Mouse (Mus musculus) midbrain, embryonic 16.5 days (tissue): ENCODE data around the gene Sertad2. TPM values are rescaled to one million over a fixed set of nuclear protein-coding genes. Genes with fewer than 3 reads are reported as not detected.

ENCODE experiments used
- ATAC-seq: fragments of 200-750 bp; cut with Nextera tagmentation; 2 replicates; pipeline ENCODE4 v1.8.0; 2017; ENCODE audit warnings: moderate TSS enrichment
- H3K27ac ChIP-seq: fragments of 300-500 bp; sonication (generic); 2 replicates; pipeline ENCODE4 v1.5.1; 2014; ENCODE audit warnings: mild to moderate bottlenecking, low read length, mixed read lengths
- H3K27me3 ChIP-seq: fragments of 300-500 bp; sonication (generic); 2 replicates; pipeline ENCODE4 v1.6.1; 2014; ENCODE audit warnings: low read depth, low read length, mixed read lengths; ENCODE audit not compliant: control insufficient read depth, insufficient read depth
- H3K36me3 ChIP-seq: fragments of 300-500 bp; sonication (generic); 2 replicates; pipeline ENCODE4 v1.6.1; 2014; ENCODE audit warnings: mild to moderate bottlenecking, low read length, moderate library complexity, mixed read lengths; ENCODE audit not compliant: control insufficient read depth, insufficient read depth
- H3K4me1 ChIP-seq: fragments of 300-500 bp; sonication (generic); 2 replicates; pipeline ENCODE4 v1.6.1; 2014; ENCODE audit warnings: mild to moderate bottlenecking, low read length, mixed read lengths; ENCODE audit not compliant: control insufficient read depth, insufficient read depth
- H3K4me2 ChIP-seq: fragments of 300-500 bp; sonication (generic); 2 replicates; pipeline ENCODE4 v1.6.1; 2014; ENCODE audit warnings: mild to moderate bottlenecking, low read length, mixed read lengths
- H3K4me3 ChIP-seq: fragments of 300-500 bp; sonication (generic); 2 replicates; pipeline ENCODE4 v1.5.1; 2014; ENCODE audit warnings: low read depth, mild to moderate bottlenecking, low read length, moderate library complexity, mixed read lengths
- H3K9ac ChIP-seq: fragments of 300-500 bp; sonication (generic); 2 replicates; pipeline ENCODE4 v1.6.1; 2014; ENCODE audit warnings: low read depth, low read length, mixed read lengths
- H3K9me3 ChIP-seq: fragments of 300-500 bp; sonication (generic); replicated peaks from 2 replicates; pipeline ENCODE4 v1.6.1; 2014; ENCODE audit warnings: mild to moderate bottlenecking, low read length, mixed read lengths; ENCODE audit not compliant: control insufficient read depth, poor library complexity, severe bottlenecking
- WGBS: fragments of 180-500 bp; shearing (Covaris S2); extraction: QIAGEN DNeasy Blood & Tissue Kit; methylation state at CpG from one replicate; pipeline ENCODE4 v1.1.7; 2014; 5-methylcytosine and 5-hydroxymethylcytosine counted together
- polyA plus RNA-seq: library from polyadenylated mRNA; unstranded; fragments of >200 nt; fragmentation: Nextera tagmentation; extraction: Ambion mirVana; gene quantifications from 2 replicates; pipeline ENCODE4 v1.2.1, GENCODE M21; 2015

The Sertad2 gene
- polyA plus RNA-seq, 1 experiment from 2014 or later: 24.6 TPM

GRCm38 (mm10) chr11:20634543-20634942 is 91.5 kb downstream of the Sertad2 start:
- H3K4me3 ChIP-seq: no peak overlapping the region
- ATAC-seq: no peak
- H3K4me1 ChIP-seq: peaks cover 21% of the 10 kb centered on the region
- H3K27ac ChIP-seq: no peak overlapping the region
- WGBS: 78% methylated on average over 1 of the region's 1 CpGs
- H3K4me2 ChIP-seq: no peak overlapping the region
- H3K9me3 ChIP-seq: no peaks in the 10 kb centered on the region
- H3K36me3 ChIP-seq: no peaks in the 10 kb centered on the region
- no peaks in the 10 kb centered on the region for H3K27me3 ChIP-seq
- no peak overlapping the region for H3K9ac ChIP-seq

- H3K9ac ChIP-seq: 0 out of 2 replicates have a peak overlapping the region, but pooled peaks have one; percentile 44
- H3K27me3 ChIP-seq: no peaks in the 10 kb centered on the region
- peaks cover 30% of the 10 kb centered on the region for H3K4me1 ChIP-seq
- 29% methylated on average over 6 of the region's 6 CpGs for WGBS
- H3K4me3 ChIP-seq: no peak overlapping the region
- ATAC-seq: no peak
- H3K27ac ChIP-seq: no peak overlapping the region
- H3K4me2 ChIP-seq: no peak overlapping the region
- no peaks in the 10 kb centered on the region for H3K9me3 ChIP-seq
- H3K36me3 ChIP-seq: no peaks in the 10 kb centered on the region
Measured at GRCm38 (mm10) chr11:20635646-20636045, 92.6 kb downstream of the Sertad2 start.

- no peaks in the 10 kb centered on the region for H3K9me3 ChIP-seq
- no peak for ATAC-seq
- no peak overlapping the region for H3K4me3 ChIP-seq
- no peak overlapping the region for H3K4me2 ChIP-seq
- H3K9ac ChIP-seq: no peak overlapping the region
- peaks cover 30% of the 10 kb centered on the region for H3K4me1 ChIP-seq
- no peaks in the 10 kb centered on the region for H3K36me3 ChIP-seq
- no peaks in the 10 kb centered on the region for H3K27me3 ChIP-seq
- H3K27ac ChIP-seq: no peak overlapping the region
- WGBS: 63% methylated on average over 4 of the region's 4 CpGs
Measured at GRCm38 (mm10) chr11:20636114-20636513, 93.1 kb downstream of the Sertad2 start.

GRCm38 (mm10) chr11:20637060-20637459 is 94.0 kb downstream of the Sertad2 start:
- Histone ChIP-seq H3K27ac (no peak overlapping the region), H3K36me3 (no peaks in the 10 kb centered on the region), H3K9me3 (no peaks in the 10 kb centered on the region), H3K4me2 (no peak overlapping the region), H3K27me3 (no peaks in the 10 kb centered on the region), H3K4me1 (peaks cover 30% of the 10 kb centered on the region), H3K9ac (no peak overlapping the region), H3K4me3 (no peak overlapping the region)
- ATAC-seq: no peak

DNA sequence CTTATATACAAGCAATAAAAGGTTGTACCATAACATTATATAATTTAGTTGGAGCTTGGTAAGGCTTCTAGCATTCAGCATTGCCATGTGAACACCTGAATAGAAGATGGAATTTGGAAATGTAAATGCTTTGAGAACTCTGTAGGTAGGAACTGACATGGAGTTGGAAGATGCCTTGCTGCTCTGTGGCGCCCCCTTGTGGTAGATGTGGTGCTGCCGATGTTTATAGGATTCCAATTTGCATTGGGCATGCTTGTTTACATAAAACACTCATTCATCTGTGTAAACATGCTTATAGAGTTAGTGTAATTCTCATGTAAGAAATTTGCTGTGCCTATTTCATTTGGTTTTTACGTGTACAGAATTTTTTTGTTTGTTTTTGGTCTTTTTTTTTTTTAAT is 95.8 kb downstream of the Sertad2 start:
- H3K9me3 ChIP-seq: no peaks in the 10 kb centered on the region
- H3K4me3 ChIP-seq: no peak overlapping the region
- peaks cover 19% of the 10 kb centered on the region for H3K4me1 ChIP-seq
- no peaks in the 10 kb centered on the region for H3K27me3 ChIP-seq
- H3K27ac ChIP-seq: no peak overlapping the region
- H3K36me3 ChIP-seq: no peaks in the 10 kb centered on the region
- H3K4me2 ChIP-seq: no peak overlapping the region
- 32% methylated on average over 3 of the region's 3 CpGs for WGBS
- no peak for ATAC-seq
- H3K9ac ChIP-seq: no peak overlapping the region

DNA sequence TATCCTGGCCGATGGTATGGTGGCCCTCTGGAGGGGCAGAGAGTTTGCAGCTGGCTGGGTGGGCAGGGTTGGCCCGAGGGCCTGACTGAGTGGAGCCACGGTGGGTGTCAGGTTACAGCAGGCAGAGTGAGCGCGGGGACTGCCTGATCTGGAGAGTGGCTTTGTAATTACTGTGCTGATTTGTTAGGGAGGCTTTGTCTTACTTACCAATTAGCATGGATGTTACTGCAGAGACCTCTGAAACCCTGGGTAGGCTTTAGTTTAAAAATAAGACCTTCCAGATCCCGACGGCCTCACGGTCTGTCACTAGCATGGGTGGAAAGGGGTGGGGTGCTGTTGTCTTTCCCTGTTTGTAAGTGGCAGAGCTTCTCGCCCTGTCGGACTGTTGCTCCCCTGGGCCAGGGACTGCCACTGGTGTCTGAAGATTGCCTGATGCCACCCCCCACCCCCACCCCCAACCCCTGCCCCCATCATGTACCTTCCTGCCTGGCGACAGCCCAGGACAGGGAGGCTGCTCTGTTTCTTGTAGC is 96.9 kb downstream of the Sertad2 start:
- Histone ChIP-seq H3K36me3 (no peaks in the 10 kb centered on the region), H3K4me3 (no peak overlapping the region), H3K9ac (peak overlapping the region; percentile 33), H3K4me2 (peak overlapping the region; percentile 25), H3K4me1 (peaks cover 14% of the 10 kb centered on the region), H3K9me3 (no peaks in the 10 kb centered on the region), H3K27ac (no peak overlapping the region; the same call in 1 of the 2 replicates), H3K27me3 (no peaks in the 10 kb centered on the region)
- WGBS: 5% methylated on average over 11 of the region's 11 CpGs
- peak; percentile 73 for ATAC-seq

GRCm38 (mm10) chr11:20642321-20642720 is 99.3 kb downstream of the Sertad2 start:
- Histone ChIP-seq H3K9me3 (no peaks in the 10 kb centered on the region), H3K4me1 (peaks cover 18% of the 10 kb centered on the region), H3K27me3 (no peaks in the 10 kb centered on the region), H3K4me3 (no peak overlapping the region), H3K9ac (no peak overlapping the region), H3K27ac (no peak overlapping the region), H3K4me2 (no peak overlapping the region), H3K36me3 (no peaks in the 10 kb centered on the region)
- no peak for ATAC-seq
- 68% methylated on average over 5 of the region's 5 CpGs for WGBS

- WGBS: 75% methylated on average over 5 of the region's 5 CpGs
- Histone ChIP-seq H3K27me3 (no peaks in the 10 kb centered on the region), H3K4me2 (no peak overlapping the region), H3K4me1 (peaks cover 21% of the 10 kb centered on the region), H3K9me3 (no peaks in the 10 kb centered on the region), H3K27ac (no peak overlapping the region), H3K9ac (no peak overlapping the region), H3K4me3 (no peak overlapping the region), H3K36me3 (no peaks in the 10 kb centered on the region)
- ATAC-seq: no peak
Measured at GRCm38 (mm10) chr11:20643161-20643560, 100.1 kb downstream of the Sertad2 start.

- no peak for ATAC-seq
- Histone ChIP-seq H3K27me3 (no peaks in the 10 kb centered on the region), H3K4me2 (no peak overlapping the region), H3K27ac (no peak overlapping the region), H3K4me1 (peaks cover 21% of the 10 kb centered on the region), H3K4me3 (no peak overlapping the region), H3K9me3 (no peaks in the 10 kb centered on the region), H3K9ac (no peak overlapping the region), H3K36me3 (no peaks in the 10 kb centered on the region)
- 82% methylated on average over 1 of the region's 1 CpGs for WGBS
Measured at GRCm38 (mm10) chr11:20644166-20644565, 101.1 kb downstream of the Sertad2 start.
